Mouse (Mus musculus): Measurements from ENCODE around the gene Cltc.
A peak's percentile ranks its signal among the peaks of the same experiment; 100 is the strongest.
"Not testable (repeated sequence)": the region's sequence is repeated elsewhere in the genome, so short reads cannot be mapped to it uniquely, and the experiment has no call there.

Cltc gene

DNA sequence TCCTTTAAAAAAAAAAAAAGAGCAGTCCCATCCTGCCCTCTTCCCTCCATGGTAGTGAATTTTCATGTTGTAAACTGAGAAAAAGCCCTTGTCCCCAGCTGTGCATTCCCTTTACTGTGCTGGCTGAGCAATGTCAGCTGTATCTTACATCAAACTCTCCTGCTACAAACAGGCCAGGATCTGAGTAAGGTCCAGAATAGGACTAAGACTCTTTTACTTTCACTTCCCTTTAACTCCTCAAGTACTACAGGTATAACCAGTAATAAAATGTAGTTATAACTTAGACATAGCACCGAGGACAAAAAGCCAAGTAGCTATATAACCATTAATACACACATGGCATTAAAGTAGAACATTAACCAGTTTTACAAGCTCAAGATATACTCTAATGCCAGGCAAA is 18.4 kb downstream of the Cltc start:
- no peak for DNase-seq (ENCODE audit: low spot score)

DNA sequence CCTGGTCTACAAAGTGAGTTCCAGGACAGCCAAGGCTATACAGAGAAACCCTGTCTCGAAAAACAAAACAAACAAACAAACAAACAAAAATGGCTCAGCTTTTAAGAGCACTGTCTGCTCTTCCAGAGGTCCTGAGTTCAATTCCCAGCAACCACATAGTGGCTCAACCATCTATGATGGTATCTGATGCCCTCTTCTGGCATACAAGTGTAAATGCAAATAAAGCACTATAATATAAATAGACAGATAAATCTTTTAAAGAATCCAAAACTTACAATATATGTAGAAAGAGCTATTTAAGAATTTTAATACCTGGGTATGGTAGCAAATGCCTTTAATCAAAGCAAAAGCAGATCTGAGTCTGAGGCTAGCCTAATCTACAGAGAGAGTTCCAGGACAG is 19.1 kb downstream of the Cltc start:
- not testable (repeated sequence) for DNase-seq (ENCODE audit: low spot score)

GRCm38 (mm10) chr11:86737301-86738000 is 19.9 kb downstream of the Cltc start:
- no peak for DNase-seq (ENCODE audit: low spot score)

GRCm38 (mm10) chr11:86734993-86735392 is 22.4 kb downstream of the Cltc start:
- DNase-seq (ENCODE audit: low spot score) = no peak

- DNase-seq (ENCODE audit: low spot score) = no peak
Measured at GRCm38 (mm10) chr11:86734241-86734939, 23.0 kb downstream of the Cltc start.

GRCm38 (mm10) chr11:86731443-86731842 is 25.9 kb downstream of the Cltc start:
- no peak for DNase-seq (ENCODE audit: low spot score)

DNA sequence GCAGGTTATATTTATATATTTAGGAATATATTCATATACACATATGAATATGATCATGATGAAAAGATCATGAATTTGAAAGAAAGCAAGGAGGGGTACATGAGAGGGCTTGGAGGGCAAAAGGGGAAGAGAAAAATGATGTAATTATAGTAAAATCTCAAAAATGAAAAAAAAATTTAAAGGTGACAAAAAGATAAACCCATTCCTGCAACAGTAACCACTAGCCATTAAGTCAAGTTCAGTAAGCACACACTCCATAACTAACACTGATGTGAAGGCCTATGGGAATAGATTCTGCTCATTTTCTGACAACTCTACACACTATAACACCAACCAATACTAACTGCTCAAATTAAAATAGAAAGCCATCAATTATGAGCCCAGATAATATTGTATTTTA is 31.8 kb downstream of the Cltc start:
- DNase-seq (ENCODE audit: low spot score) = no peak

DNA sequence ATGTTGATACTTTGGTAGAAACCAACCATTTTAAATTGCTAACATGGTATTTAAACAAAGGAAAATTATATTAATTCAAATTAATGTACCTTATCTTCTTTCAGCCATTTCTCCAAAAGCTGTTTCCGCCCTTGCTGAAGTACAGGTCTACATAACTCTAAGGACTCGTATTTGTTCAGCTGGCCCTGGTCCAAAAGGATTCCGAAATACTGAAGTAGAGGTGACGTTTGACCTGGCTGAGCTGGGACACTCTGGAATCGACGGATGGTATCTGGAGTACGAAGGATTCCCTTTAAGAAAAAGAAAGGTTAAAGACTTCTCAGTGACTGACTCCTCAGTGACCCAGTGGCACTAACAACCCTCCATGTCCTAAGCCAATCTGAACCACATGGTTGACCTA is 32.4 kb downstream of the Cltc start:
- DNase-seq (ENCODE audit: low spot score) = peak; percentile 67

DNA sequence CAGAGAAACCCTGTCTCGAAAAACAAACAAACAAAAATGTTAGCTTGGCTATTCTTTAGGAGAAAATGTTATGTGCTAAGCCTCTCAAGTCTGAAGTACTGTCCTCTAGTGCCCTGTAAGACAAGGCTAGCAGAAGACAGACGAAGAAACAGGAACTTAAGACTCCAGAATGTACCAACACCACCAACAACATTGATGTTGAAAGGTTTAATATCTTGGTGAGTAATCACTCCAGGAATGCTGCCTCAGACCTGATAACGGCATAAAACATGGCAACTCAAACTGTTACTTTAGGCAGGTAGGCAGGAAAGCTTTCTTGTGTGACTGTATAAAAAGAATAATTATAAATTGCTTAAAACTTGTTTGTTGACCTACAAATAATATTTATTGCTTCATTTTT is 33.4 kb downstream of the Cltc start:
- DNase-seq (ENCODE audit: low spot score) = peak; percentile 7

DNA sequence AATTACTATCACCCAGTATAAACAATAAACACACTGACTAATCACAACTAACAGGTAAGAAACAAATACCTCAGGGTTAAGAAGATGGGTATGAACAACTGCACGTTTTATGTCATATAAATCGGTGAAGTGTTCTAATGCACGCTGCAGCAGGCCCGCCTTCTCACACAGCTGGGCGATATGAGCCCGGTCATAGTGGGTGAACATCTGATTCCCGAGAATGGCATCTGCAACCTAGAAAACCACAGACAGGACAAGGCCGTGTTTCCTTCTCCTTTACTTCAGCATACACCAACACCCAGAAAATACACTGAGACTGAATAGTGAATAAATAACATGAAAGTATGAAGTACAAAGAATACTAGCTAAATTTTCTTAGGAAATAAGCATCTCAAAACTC is 38.0 kb downstream of the Cltc start:
- DNase-seq (ENCODE audit: low spot score) = no peak

GRCm38 (mm10) chr11:86718369-86718768 is 39.0 kb downstream of the Cltc start:
- DNase-seq (ENCODE audit: low spot score) = no peak

GRCm38 (mm10) chr11:86717306-86718065 is 39.9 kb downstream of the Cltc start:
- DNase-seq (ENCODE audit: low spot score) = no peak

GRCm38 (mm10) chr11:86714606-86715005 is 42.8 kb downstream of the Cltc start:
- DNase-seq (ENCODE audit: low spot score) = peak; percentile 7

GRCm38 (mm10) chr11:86701151-86701550 is 56.2 kb downstream of the Cltc start:
- no peak for DNase-seq (ENCODE audit: low spot score)

DNA sequence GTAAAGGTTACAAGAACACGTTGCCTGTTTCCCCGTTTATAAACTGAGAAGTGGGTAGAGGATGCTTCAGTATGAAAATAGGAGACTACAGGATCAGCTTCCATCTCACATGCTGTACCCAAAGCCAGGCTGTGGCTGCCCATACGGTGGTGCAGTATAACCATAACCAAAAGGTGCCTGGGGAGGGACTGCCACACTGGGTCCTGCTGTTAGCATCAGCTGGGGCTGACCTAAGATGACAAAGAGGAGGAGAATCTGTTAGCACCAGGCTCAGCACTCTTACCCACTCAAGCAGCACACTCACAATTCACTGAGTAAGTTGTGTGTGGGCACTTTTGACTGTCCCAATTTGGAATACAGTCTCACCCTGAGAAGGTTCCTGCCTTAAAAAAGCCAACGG is 61.9 kb downstream of the Cltc start:
- DNase-seq (ENCODE audit: low spot score) = no peak

DNA sequence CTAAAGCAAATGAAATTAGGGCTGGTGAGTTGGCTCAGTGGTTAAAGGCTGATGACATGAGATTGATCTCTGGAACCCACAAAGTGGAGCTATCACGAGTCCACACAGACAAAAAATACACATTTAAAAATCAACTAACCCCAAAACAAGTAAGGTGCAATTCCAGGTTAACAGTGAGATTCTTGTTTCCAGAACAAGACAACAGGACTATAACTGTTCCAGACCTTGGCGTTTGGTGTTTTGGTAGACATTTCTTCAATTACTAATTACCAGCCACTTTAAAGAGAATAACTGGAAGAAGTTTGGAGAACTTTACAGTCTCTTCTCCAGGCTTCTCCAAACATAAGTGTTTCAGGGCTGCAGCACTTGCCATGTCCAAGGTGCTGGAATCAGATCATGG is 64.8 kb downstream of the Cltc start:
- no peak for DNase-seq (ENCODE audit: low spot score)

DNA sequence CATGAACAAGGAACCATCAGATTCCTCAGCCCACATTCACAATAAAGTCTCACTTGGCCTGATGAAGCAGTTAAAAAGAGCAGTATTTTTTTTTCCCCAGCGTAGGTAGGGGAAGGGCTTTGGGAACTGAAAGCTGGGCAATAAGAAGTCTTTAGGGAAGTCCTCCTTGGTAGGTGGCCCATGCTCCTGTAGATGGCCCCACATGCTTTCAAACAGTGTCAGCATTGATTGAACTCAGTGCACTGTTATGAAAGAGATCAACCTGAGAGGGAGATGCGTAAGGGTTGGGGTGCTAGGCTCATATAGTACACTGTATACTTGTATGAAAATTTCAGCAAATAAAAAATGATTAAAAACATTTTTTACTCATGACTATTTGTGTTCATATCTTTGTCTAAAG is 65.4 kb downstream of the Cltc start:
- no peak for DNase-seq (ENCODE audit: low spot score)

GRCm38 (mm10) chr11:86691482-86691881 is 65.9 kb downstream of the Cltc start:
- DNase-seq (ENCODE audit: low spot score) = no peak

GRCm38 (mm10) chr11:86690383-86690782 is 67.0 kb downstream of the Cltc start:
- no peak for DNase-seq (ENCODE audit: low spot score)

- DNase-seq (ENCODE audit: low spot score) = no peak
Measured at GRCm38 (mm10) chr11:86685366-86685765, 72.0 kb downstream of the Cltc start.

- DNase-seq (ENCODE audit: low spot score) = no peak
Measured at GRCm38 (mm10) chr11:86684126-86685012, 73.0 kb downstream of the Cltc start.

Measured in lung, postnatal 25 days (tissue).